Mouse (Mus musculus) right cerebral cortex, adult 2 months (tissue): ENCODE results near the gene Rere.

Experiments used
- DNase-seq, 2 experiments: peaks; one replicate each; pipeline ENCODE4 v3.0.0; 2021 to 2022; ENCODE audit warnings: low spot score in 2 of 2

The Rere gene

GRCm38 (mm10) chr4:150426880-150427476, 145.5 kb downstream of the Rere start:
- no peak for DNase-seq

- DNase-seq, result no peak
Measured at GRCm38 (mm10) chr4:150428762-150429161, 147.3 kb downstream of the Rere start.

GRCm38 (mm10) chr4:150433827-150434574, 152.6 kb downstream of the Rere start:
- no peak for DNase-seq

DNA sequence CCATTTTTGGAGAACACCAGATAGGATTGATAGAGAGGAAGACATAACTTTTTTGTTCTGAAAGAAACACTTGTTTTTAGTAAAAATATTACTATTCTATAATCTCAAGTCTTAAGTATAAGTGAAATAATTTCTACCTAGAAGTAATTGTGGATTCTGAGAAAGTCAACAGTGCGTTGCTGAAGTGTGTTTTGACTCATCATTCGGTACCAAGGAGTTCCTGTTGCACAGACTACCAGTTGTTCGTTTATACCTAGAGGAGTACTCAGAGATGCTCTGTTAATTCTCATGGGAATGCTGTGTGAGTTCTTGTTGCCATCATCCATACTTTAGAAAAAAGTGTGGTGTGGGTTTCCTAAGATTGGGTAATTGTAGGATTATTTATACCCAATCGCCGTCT, 154.1 kb downstream of the Rere start:
- DNase-seq, result no peak

DNA sequence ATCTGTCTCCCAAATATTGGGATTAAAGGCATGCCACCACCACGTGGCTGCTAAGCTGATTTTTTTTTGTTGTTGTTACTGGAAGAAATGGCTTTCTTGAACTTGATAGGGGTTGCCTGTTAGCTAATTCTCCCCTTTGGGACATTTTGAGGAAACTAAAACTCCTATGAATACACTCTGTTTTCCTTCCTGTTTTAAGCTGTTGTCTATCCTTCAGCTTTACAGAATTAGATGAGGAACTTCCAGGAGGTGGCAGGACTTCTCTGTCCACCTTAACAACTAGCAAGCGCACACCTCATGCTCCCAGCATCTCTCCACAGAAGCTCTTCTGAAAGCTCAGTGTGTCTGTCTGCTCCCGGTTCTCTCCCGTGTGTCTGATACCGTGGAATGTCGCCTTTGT, 157.2 kb downstream of the Rere start:
- no peak for DNase-seq

GRCm38 (mm10) chr4:150441931-150442330, 160.5 kb downstream of the Rere start:
- no peak for DNase-seq

GRCm38 (mm10) chr4:150444068-150444467, 162.6 kb downstream of the Rere start:
- DNase-seq, result no peak

- DNase-seq, result no peak
Measured at GRCm38 (mm10) chr4:150446617-150447016, 165.2 kb downstream of the Rere start.

GRCm38 (mm10) chr4:150447517-150447916, 166.1 kb downstream of the Rere start:
- DNase-seq, result no peak

DNA sequence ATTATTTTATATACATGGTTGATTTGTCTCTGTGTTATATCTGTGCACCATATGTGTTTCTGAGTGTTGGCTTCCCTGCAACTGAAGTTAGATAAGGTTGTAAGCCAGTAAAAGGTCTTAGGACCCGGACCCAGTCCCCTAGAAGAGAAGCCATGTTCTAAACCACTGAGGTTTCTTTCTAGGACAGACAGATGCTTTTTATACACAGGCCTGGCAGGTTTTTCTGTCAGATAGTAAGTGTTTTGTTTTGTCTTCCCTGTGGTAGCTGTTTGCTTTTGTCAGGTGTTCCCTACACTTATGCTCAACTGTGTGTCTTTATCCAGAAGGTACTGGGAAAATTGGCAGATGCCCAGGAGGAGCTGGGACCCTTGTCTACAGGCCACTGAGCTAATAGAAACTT, 167.0 kb downstream of the Rere start:
- no peak for DNase-seq

DNA sequence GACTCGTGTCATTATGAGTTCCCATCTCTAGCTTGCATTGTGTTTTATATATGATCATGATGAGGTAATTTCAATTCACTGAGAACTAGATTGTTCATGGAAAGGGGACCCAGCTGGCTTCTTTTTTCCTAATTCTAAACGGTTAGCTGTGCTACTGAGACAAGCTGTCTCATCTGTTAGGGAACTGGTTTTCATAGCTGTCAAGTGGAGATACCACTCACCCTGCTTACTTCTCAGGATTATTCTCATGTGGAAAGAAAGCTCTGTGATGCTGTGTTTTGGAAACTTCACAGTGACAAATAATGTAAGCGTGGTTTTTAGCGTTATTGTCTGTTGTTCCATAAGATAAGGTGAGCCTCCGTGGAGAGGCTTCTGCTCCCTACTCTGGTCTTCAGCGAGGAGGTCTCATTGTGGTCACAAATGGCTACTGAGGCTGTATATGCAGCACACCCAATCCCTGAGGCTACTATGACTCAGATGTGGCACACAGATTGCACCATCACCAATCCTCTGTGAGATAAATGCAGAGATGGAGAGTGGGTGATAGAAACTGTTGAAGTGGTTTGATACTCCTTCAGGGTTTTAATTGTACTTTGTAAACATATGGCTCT, 168.7 kb downstream of the Rere start:
- DNase-seq, result no peak

- DNase-seq, result no peak
Measured at GRCm38 (mm10) chr4:150452155-150452847, 170.9 kb downstream of the Rere start.

GRCm38 (mm10) chr4:150454571-150455306, 173.3 kb downstream of the Rere start:
- DNase-seq, result no peak

DNA sequence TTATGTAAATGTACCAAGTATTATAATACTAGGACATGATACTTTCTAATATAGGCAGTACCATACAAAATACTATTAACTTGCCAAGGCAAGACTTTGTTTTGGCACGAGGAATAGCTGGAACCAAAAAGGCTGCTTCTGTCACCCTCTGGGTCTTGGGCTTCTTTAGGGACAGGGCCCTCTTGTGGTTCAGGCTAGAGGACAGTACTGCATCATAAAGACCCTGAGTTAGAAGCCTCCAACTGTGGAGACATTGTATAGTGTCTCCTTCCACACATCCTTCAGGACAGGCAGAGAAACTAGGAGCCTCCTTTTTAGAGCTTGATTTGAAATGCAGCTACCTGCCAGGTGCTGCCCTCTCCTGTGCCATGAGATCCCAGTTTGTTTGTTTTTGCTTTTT, 174.3 kb downstream of the Rere start:
- no peak for DNase-seq

DNA sequence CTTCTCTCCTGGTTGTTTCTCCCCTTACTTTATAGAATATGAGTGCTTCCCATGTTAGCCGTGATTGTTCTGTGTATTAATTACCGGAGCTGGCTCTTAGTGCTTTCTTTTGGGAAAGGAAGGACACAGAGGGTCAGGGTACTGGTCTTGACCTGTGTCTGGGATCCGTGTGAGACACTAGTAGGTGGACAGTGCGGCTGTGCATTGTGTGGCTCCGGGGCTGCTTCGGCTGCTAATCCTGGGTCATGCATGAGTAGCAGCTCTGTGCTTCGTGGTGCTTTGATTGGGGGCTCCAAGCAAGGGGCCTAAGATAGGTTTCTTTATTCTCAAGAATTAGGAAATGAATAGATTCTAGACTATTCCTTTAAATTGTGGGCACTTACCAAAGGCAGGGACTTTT, 175.0 kb downstream of the Rere start:
- DNase-seq, result no peak

DNA sequence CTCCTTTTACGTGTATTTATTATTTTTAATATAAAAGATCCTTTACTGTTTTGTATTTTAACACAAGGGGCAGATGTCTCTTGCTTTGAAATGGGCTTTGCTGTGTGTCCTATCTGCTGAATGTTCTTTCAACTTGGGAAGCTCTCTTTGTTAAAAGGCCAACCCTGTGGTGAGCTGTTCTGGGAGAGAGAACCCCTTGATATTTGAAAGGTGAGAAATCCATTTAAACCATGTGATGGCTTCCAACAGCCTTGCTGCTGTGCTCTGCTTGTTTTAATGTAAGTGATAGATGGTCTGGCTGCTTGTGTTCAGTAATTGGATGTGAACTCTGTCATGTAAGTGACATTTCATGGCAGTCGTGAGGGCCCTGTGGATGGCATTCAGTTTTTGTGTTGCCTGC, 175.4 kb downstream of the Rere start:
- DNase-seq, result no peak

- no peak for DNase-seq
Measured at GRCm38 (mm10) chr4:150457353-150457752, 175.9 kb downstream of the Rere start.

DNA sequence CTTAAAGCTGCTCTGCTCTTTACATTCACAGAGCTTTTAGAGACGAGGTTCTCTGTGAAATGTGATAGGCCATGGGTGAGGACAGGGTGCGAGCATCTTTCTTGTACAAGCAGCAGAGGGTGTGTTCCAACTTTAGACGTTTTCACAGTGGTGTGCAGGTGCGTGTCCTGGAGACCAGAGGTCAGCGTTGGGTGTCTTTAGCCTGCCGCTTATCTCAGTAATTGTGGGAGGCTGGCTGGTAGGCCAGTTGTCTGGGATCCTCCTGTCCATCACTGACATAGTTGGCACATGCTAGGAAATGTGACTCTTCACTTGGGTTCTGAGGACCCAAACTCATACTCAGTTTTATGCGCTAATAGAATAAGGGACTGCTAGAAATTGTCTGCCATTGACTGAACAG, 176.3 kb downstream of the Rere start:
- no peak for DNase-seq

DNA sequence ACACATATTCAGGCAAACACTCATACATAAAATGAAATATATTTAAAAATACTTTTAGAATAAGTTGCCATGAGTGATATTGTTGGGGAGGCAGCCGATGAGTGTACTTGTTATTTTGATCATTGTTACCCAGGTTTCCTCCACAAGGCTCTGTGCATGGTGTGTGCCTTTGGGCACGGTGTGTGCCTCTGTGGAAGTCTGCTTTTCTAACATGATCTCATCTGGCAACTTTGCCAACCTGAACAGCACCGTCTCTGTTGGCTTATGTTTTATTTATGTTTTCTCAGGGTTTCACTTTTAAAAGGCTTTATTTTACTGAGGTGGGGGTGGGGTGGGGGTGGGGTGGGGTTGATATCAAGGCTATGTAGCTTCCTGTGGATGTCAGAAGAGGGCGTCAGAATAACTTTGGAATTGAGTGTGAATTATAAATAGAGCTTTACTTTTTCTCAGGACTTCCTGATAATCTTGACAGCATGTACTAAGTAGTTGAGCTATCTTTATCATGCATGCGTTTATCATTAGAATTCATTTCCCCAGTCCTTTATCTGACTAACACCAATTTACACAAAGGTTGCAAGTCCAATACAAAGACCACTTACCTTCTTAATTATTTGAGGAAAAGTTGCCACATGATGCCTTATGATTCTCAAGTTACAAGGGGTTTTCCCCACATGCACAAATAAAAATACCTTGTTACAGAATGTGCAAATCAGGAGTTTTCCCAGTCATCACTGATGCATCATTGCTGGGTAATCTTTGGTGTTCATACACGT, 177.8 kb downstream of the Rere start:
- no peak for DNase-seq

- DNase-seq, result no peak
Measured at GRCm38 (mm10) chr4:150460451-150460850, 179.0 kb downstream of the Rere start.

- DNase-seq, result no peak
Measured at GRCm38 (mm10) chr4:150461011-150461410, 179.6 kb downstream of the Rere start.
